Mouse (Mus musculus) left cerebral cortex, adult 2 months (tissue): ENCODE results near the gene Nisch. TPM values are rescaled to one million over a fixed set of nuclear protein-coding genes. Genes with fewer than 3 reads are reported as not detected.

ENCODE experiments used
- DNase-seq, 2 experiments: peaks; one replicate each; pipeline ENCODE4 v3.0.0; 2021 to 2022; ENCODE audit warnings: low spot score in 2 of 2, mixed read lengths in 1 of 2; ENCODE audit errors: extremely low spot score in 1 of 2
- H3K27ac ChIP-seq: fragments of 200-600 bp; 2 replicates; pipeline ENCODE4 v1.8.1; 2022
- H3K4me3 ChIP-seq: fragments of 200-600 bp; 2 replicates; pipeline ENCODE4 v1.8.1; 2022
- CTCF ChIP-seq: fragments of 200-600 bp; IDR thresholded peaks from 2 replicates; pipeline ENCODE4 v1.8.1; 2022; ENCODE audit warnings: antibody characterized with exemption, mild to moderate bottlenecking, moderate library complexity
- intact Hi-C: fragments of 180-260 bp; cut with DNase I; formaldehyde crosslinking; loops from one replicate; pipeline ENCODE4 v1.15.1; 2025
- total RNA-seq, 2 experiments: library from RNA; stranded (reverse); gene quantifications; 2 replicates each; pipeline ENCODE4 v1.2.3; 2021

Gene Nisch
- total RNA-seq, 2 experiments from 2014 or later = 387 to 407 TPM

DNA sequence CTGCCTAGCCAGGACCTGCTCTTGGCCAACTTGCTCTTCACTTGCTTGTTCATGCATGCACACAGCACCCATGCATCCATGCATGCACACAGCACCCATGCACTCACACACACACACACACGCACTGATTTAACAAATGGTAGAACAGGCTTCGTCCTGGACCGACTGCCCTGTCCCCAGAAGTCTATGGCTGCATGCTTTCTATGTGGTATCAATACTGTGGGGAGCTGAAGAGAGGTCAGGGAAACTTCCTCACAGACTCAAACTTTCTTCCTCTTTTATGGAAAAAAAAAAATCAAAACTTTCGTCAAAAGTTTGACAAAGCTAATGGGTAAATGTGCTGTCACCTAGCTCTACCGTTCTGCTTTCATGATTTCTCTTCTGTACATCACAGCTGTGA lies 33.2 kb downstream of the Nisch start:
- no peak for TF ChIP-seq CTCF
- H3K4me3 ChIP-seq = no peak overlapping the region
- H3K27ac ChIP-seq = peak overlapping the region; percentile 55; the same call in 1 of the 2 replicates
- no peak for DNase-seq
- intact Hi-C loops = no loop called here

DNA sequence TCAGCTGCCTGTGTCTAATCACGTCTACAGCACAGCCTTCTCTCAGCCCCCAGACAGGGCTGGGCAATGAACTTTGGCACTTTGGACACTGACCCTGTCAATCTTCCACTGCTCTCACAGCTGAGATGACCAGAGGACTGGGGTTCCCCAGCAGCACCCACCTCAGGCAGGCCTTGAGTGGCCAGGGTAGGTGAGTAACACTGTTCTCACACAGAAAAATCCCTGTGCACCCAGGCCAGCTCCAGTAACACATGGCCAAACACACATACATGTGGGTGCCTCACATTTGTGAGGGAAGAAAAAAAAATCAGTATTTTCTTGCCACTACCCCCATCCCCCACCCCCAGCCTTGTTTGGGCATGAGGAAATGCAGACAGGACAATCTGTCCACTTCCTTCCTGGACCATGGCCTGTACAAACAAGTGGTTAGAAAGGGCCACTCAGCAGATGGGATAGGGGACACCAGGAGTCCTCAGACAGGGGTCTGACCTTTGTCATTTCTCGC lies 33.9 kb downstream of the Nisch start:
- intact Hi-C loops = no loop called here
- Histone ChIP-seq H3K27ac (no peak overlapping the region), H3K4me3 (no peak overlapping the region)
- TF ChIP-seq CTCF = no peak
- DNase-seq = no peak

- Histone ChIP-seq H3K4me3 (no peak overlapping the region), H3K27ac (no peak overlapping the region; the same call in 1 of the 2 replicates)
- no peak for TF ChIP-seq CTCF
- intact Hi-C loops = no loop called here
- DNase-seq = no peak
Measured at GRCm38 (mm10) chr14:31181512-31181911, 35.2 kb downstream of the Nisch start.

GRCm38 (mm10) chr14:31179677-31180365 lies 36.9 kb downstream of the Nisch start:
- intact Hi-C loops = loop anchor here (2.0 kb wide), 1 partner anchor 19 kb away; no protein-coding TSS in a partner anchor
- no peak overlapping the region for H3K27ac ChIP-seq

DNA sequence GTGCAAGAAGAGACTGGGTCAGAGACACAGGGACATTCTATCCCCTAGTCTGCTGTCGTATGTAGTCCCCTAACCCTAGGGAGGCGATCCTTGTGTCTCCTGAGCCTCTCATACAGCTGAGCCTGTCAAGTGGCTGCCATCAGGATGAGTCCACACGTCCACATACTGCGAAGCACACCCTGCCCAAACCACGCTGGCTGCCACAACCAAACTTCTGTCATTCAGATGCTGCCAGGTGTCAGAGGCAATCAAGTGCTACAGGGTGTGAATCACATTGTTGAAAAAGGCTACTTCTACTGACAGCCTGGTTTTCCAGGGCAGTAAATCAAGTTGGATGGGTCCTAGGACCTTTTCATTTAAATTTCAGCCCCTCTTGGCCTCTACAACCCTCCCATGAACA lies 39.0 kb downstream of the Nisch start:
- H3K4me3 ChIP-seq = no peak overlapping the region
- no peak for TF ChIP-seq CTCF
- H3K27ac ChIP-seq = no peak overlapping the region
- DNase-seq = no peak
- intact Hi-C loops = loop anchor here (2.0 kb wide), 1 partner anchor 21 kb away; no protein-coding TSS in a partner anchor

More at GRCm38 (mm10) chr14:31179677-31180365, 36.9 kb downstream of the Nisch start:
- TF ChIP-seq CTCF = no peak
- DNase-seq = no peak
- H3K4me3 ChIP-seq = no peak overlapping the region

GRCm38 (mm10) chr14:31177287-31177686 lies 39.5 kb downstream of the Nisch start:
- Histone ChIP-seq H3K27ac (no peak overlapping the region), H3K4me3 (no peak overlapping the region)
- intact Hi-C loops = no loop called here
- no peak for DNase-seq
- TF ChIP-seq CTCF = no peak

DNA sequence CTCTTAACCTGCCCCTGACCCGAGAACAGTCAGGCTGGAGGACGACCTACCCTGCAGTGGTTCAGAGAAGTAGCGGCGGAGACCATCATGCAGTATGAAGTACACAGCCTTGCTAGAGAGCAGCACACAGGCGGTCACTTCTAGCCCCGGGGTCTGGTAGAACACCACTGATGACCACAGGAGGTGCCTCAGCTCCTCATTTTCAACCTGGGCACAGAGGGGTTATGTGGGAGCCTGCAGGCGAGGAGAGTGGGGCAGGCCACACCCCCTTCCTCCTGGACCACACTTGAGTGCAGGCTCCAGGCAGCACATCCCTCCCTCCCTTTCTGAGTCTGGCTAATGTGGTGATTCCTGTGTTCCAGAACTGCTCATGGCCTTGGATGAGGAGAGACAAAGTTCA lies 43.2 kb downstream of the Nisch start:
- Histone ChIP-seq H3K27ac (no peak overlapping the region), H3K4me3 (no peak overlapping the region)
- TF ChIP-seq CTCF = no peak
- intact Hi-C loops = no loop called here
- DNase-seq = no peak

- DNase-seq = no peak
- H3K27ac ChIP-seq = no peak overlapping the region
- no peak for TF ChIP-seq CTCF
- intact Hi-C loops = no loop called here
- H3K4me3 ChIP-seq = no peak overlapping the region
Measured at GRCm38 (mm10) chr14:31172781-31173455, 43.8 kb downstream of the Nisch start.

- no peak for TF ChIP-seq CTCF
- no peak overlapping the region for H3K27ac ChIP-seq
- DNase-seq = no peak
- intact Hi-C loops = no loop called here
- H3K4me3 ChIP-seq = no peak overlapping the region
Measured at GRCm38 (mm10) chr14:31171821-31172220, 44.9 kb downstream of the Nisch start.

GRCm38 (mm10) chr14:31171386-31171785 lies 45.4 kb downstream of the Nisch start:
- no peak overlapping the region for H3K27ac ChIP-seq
- intact Hi-C loops = no loop called here
- no peak for TF ChIP-seq CTCF

GRCm38 (mm10) chr14:31170963-31171362 lies 45.8 kb downstream of the Nisch start:
- intact Hi-C loops = no loop called here
- H3K27ac ChIP-seq = no peak overlapping the region
- DNase-seq = no peak
- H3K4me3 ChIP-seq = no peak overlapping the region
- TF ChIP-seq CTCF = no peak

More at GRCm38 (mm10) chr14:31171386-31171785, 45.4 kb downstream of the Nisch start:
- DNase-seq = no peak
- no peak overlapping the region for H3K4me3 ChIP-seq

DNA sequence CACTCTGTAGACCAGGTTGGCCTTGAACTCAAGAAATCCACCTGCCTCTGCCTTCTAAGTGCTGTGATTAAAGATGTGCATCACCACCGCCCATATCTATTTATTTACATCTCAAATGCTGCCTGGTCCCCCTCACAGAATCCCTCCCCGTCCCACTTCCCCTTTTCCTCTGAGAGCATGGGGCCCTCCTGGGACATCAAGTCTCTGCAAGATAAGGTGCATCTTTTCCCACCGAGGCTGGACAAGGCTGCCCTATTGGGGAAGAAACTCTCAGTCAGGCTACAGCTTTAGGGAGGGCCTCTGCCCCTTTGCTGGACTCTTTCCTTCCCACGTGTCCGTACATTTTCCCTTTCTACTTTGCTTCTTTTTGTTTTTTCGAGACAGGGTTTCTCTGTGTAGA lies 47.2 kb downstream of the Nisch start:
- no peak overlapping the region for H3K4me3 ChIP-seq
- H3K27ac ChIP-seq = no peak overlapping the region
- intact Hi-C loops = no loop called here
- TF ChIP-seq CTCF = no peak
- DNase-seq = no peak
